Mouse (Mus musculus) erythroblast, embryonic 14.5 days (primary cell): Measurements from ENCODE around the gene Smim6.

ENCODE experiments used
- GATA1 ChIP-seq: IDR thresholded peaks from 2 replicates; pipeline ENCODE4 v1.6.1; 2012; ENCODE audit warnings: low read length, inconsistent platforms, mixed read lengths
- TAL1 ChIP-seq: IDR thresholded peaks from 3 replicates; pipeline ENCODE4 v1.6.1; 2012; ENCODE audit warnings: low read length, inconsistent platforms, mixed read lengths

DNA sequence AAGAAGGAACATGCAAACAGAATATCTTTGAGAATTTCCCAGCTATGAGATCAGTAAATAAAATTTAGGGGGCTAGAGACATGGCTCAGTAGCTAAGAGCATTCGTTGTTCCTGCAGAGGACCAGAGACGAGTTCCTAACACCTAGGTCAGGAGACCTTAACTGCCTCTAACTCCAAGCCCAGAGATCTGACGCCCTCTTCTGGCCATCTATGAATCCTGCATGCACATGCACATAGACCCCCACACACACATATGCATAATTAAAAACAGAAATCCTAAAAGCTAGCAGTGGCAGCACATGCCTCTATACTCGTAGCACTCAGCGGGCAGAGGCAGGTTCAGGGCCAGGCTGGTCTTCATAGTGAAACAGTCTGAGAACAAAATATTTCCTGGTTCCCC, 35.4 kb upstream of the Smim6 start:
- TF ChIP-seq GATA1 (no peak), TAL1 (no peak)
